Mouse (Mus musculus) MEL (cell line): ENCODE measurements around the gene Prame.

Experiments
- CTCF ChIP-seq, 3 experiments: IDR thresholded peaks in 2 of 3; conservative IDR thresholded peaks in 1 of 3; 2 replicates each; pipeline ENCODE4 v1.5.1; 2011 to 2012; ENCODE audit warnings: low read length in 3 of 3, low read depth in 2 of 3, mild to moderate bottlenecking in 2 of 3, improper control_type of control experiment in 1 of 3, inconsistent platforms in 1 of 3, mixed read lengths in 1 of 3, moderate library complexity in 1 of 3; ENCODE audit not compliant: control insufficient read depth in 1 of 3, insufficient read depth in 1 of 3, poor library complexity in 1 of 3, severe bottlenecking in 1 of 3
- E2F4 ChIP-seq: IDR thresholded peaks from 2 replicates; pipeline ENCODE4 v1.6.1; 2011; ENCODE audit warnings: low read depth, low read length, improper control_type of control experiment, borderline replicate concordance
- EP300 ChIP-seq, 2 experiments: IDR thresholded peaks; 2 replicates each; pipeline ENCODE4 v1.6.1; 2011; ENCODE audit warnings: improper control_type of control experiment in 2 of 2, low read length in 2 of 2, low read depth in 1 of 2, mild to moderate bottlenecking in 1 of 2
- GATA1 ChIP-seq: IDR thresholded peaks from 2 replicates; pipeline ENCODE4 v1.6.1; 2011; ENCODE audit warnings: low read depth, low read length, improper control_type of control experiment
- JUND ChIP-seq: IDR thresholded peaks from 2 replicates; pipeline ENCODE4 v1.6.1; 2011; ENCODE audit warnings: low read depth, mild to moderate bottlenecking, improper control_type of control experiment, low read length
- MAZ ChIP-seq: IDR thresholded peaks from 2 replicates; pipeline ENCODE4 v1.6.1; 2012; ENCODE audit warnings: low read depth, mild to moderate bottlenecking, inconsistent platforms, low read length, improper control_type of control experiment
- NRF1 ChIP-seq: IDR thresholded peaks from 2 replicates; pipeline ENCODE4 v1.6.1; 2014; ENCODE audit warnings: low read depth, mild to moderate bottlenecking, inconsistent platforms, low read length, improper control_type of control experiment, moderate library complexity; ENCODE audit not compliant: poor library complexity, insufficient read depth, severe bottlenecking
- POLR2A ChIP-seq, 2 experiments: IDR thresholded peaks; 2 replicates each; pipeline ENCODE4 v1.6.1; 2011 to 2012; ENCODE audit warnings: low read length in 2 of 2, mild to moderate bottlenecking in 2 of 2, control low read depth in 1 of 2, improper control_type of control experiment in 1 of 2, low read depth in 1 of 2, moderate library complexity in 1 of 2; ENCODE audit not compliant: control insufficient read depth in 1 of 2, insufficient read depth in 1 of 2, poor library complexity in 1 of 2
- RCOR1 ChIP-seq: IDR thresholded peaks from 2 replicates; pipeline ENCODE4 v1.6.1; 2012; ENCODE audit warnings: low read depth, mild to moderate bottlenecking, inconsistent platforms, low read length, improper control_type of control experiment
- TAL1 ChIP-seq: IDR thresholded peaks from 2 replicates; pipeline ENCODE4 v1.6.1; 2012; ENCODE audit warnings: mild to moderate bottlenecking, inconsistent platforms, low read length, moderate library complexity, mixed read lengths
- TBP ChIP-seq: IDR thresholded peaks from 2 replicates; pipeline ENCODE4 v1.8.0; 2011; ENCODE audit warnings: low read depth, low read length, improper control_type of control experiment
- USF1 ChIP-seq: IDR thresholded peaks from 2 replicates; pipeline ENCODE4 v1.6.1; 2014; ENCODE audit warnings: low read depth, mild to moderate bottlenecking, inconsistent platforms, low read length, improper control_type of control experiment, moderate library complexity

DNA sequence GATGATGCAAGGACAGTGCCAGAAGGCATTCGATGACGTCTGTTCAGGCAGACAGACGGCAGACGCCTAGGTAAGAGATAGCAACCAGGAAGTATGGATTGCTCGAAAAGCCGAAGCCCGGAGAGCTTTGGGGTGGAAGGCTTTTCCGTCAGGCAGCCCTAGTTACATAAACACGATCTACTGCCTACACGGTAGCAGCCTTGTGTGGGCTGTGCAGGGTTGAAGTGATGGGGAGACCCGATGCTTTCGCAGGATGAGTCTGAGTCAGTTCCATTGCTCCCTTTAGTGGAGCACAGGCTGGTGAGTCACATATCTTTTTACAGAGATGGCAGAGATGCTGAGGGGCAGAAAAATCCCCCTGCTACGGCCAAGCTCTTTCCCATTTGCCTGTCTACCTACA, 29.4 kb downstream of the Prame start:
- TF ChIP-seq GATA1 (no peak), EP300 (IDR thresholded peaks at IDR 0.05; ENCODE audit: low read depth in 1 of 2, low read length in 2 of 2) (no peak), TBP (no peak), NRF1 (no peak), USF1 (no peak), TAL1 (no peak), JUND (no peak), CTCF (IDR thresholded peaks at IDR 0.05 in 2 of 3, conservative IDR thresholded peaks at IDR 0.05 in 1 of 3; ENCODE audit: control insufficient read depth in 1 of 3, insufficient read depth in 1 of 3, low read depth in 2 of 3, low read length in 3 of 3, poor library complexity in 1 of 3, severe bottlenecking in 1 of 3) (no peak), MAZ (no peak), RCOR1 (no peak), E2F4 (no peak), POLR2A (IDR thresholded peaks at IDR 0.05; ENCODE audit: control insufficient read depth in 1 of 2, insufficient read depth in 1 of 2, low read depth in 1 of 2, low read length in 2 of 2, poor library complexity in 1 of 2) (no peak)
